Mouse (Mus musculus) small intestine, adult 2 months (tissue): ENCODE measurements around the gene Pacrg.

Experiments
- CTCF ChIP-seq: fragments of 200-500 bp; IDR thresholded peaks from 2 replicates; pipeline ENCODE4 v1.5.1; 2012; ENCODE audit warnings: low read depth, mild to moderate bottlenecking, control low read depth, inconsistent platforms, low read length, moderate library complexity, mixed read lengths; ENCODE audit not compliant: insufficient replicate concordance, insufficient read length; ENCODE audit errors: extremely low read depth
- POLR2A ChIP-seq: fragments of 200-500 bp; IDR thresholded peaks from 2 replicates; pipeline ENCODE4 v1.6.1; 2012; ENCODE audit warnings: low read depth, mild to moderate bottlenecking, control low read depth, inconsistent platforms, low read length, moderate library complexity

GRCm38 (mm10) chr17:10363151-10363550, 477.0 kb downstream of the Pacrg start:
- TF ChIP-seq POLR2A, result no peak
- TF ChIP-seq CTCF, result no peak
